Mouse (Mus musculus) 3134 (cell line): ENCODE data around the gene 2510039O18Rik.
A peak's percentile ranks its signal among the peaks of the same experiment; 100 is the strongest.

Experiments used
- DNase-seq: peaks from one replicate; pipeline ENCODE4 v3.0.0-alpha.2; 2011; ENCODE audit warnings: low spot score; ENCODE audit not compliant: insufficient read length; ENCODE audit errors: extremely low read depth

Gene 2510039O18Rik

GRCm38 (mm10) chr4:147936331-147936954 lies 4.3 kb upstream of the 2510039O18Rik start, which contains the start of gene Plod1:
Gene Plod1, minus strand, starts transcription at chr4:147936767.
- peak; percentile 93 for DNase-seq

- no peak for DNase-seq
Measured at GRCm38 (mm10) chr4:147937021-147937420, 3.7 kb upstream of the 2510039O18Rik start.

- no peak for DNase-seq
Measured at GRCm38 (mm10) chr4:147937486-147937885, 3.2 kb upstream of the 2510039O18Rik start.

- no peak for DNase-seq
Measured at GRCm38 (mm10) chr4:147938148-147939096, 2.3 kb upstream of the 2510039O18Rik start.

- DNase-seq, result no peak
Measured at GRCm38 (mm10) chr4:147940111-147940510, 584 bp upstream of the 2510039O18Rik start.

- peak; percentile 34 for DNase-seq
Measured at GRCm38 (mm10) chr4:147941045-147942020, 638 bp downstream of the 2510039O18Rik start.

GRCm38 (mm10) chr4:147943005-147943404 lies 2.3 kb downstream of the 2510039O18Rik start:
- no peak for DNase-seq

GRCm38 (mm10) chr4:147947511-147947910 lies 6.8 kb downstream of the 2510039O18Rik start:
- DNase-seq, result no peak

- no peak for DNase-seq
Measured at GRCm38 (mm10) chr4:147953590-147953989, 12.9 kb downstream of the 2510039O18Rik start.

GRCm38 (mm10) chr4:147957141-147957540 lies 16.4 kb downstream of the 2510039O18Rik start:
- DNase-seq, result no peak

GRCm38 (mm10) chr4:147959881-147960831 lies 19.5 kb downstream of the 2510039O18Rik start:
- peak; percentile 48 for DNase-seq

GRCm38 (mm10) chr4:147962781-147963180 lies 22.1 kb downstream of the 2510039O18Rik start:
- DNase-seq, result no peak

GRCm38 (mm10) chr4:147963623-147964022 lies 22.9 kb downstream of the 2510039O18Rik start:
- DNase-seq, result no peak

GRCm38 (mm10) chr4:147965712-147966111 lies 25.0 kb downstream of the 2510039O18Rik start:
- no peak for DNase-seq

GRCm38 (mm10) chr4:147968816-147969215 lies 28.1 kb downstream of the 2510039O18Rik start:
- DNase-seq, result no peak

GRCm38 (mm10) chr4:147969337-147969736 lies 28.6 kb downstream of the 2510039O18Rik start:
- DNase-seq, result no peak

GRCm38 (mm10) chr4:147976237-147976636 lies 35.5 kb downstream of the 2510039O18Rik start:
- no peak for DNase-seq

GRCm38 (mm10) chr4:147977726-147978125 lies 37.0 kb downstream of the 2510039O18Rik start:
- DNase-seq, result no peak

- no peak for DNase-seq
Measured at GRCm38 (mm10) chr4:147978391-147978790, 37.7 kb downstream of the 2510039O18Rik start.
